Mouse (Mus musculus): Measurements from ENCODE around the gene Trp53i11.

GRCm38 (mm10) chr2:93182859-93183258, 4.5 kb upstream of the Trp53i11 start:
- no peak for TF ChIP-seq CTCF (IDR thresholded peaks at IDR 0.05; ENCODE audit: insufficient read depth, low read depth, low read length)
- no peak for TF ChIP-seq POLR2A (IDR thresholded peaks at IDR 0.05; ENCODE audit: insufficient read depth, low read depth, low read length)

All from olfactory bulb, adult 2 months (tissue).